Mouse (Mus musculus) megakaryocyte, embryonic 14.5 days (primary cell): ENCODE results near the gene Sox6.

ENCODE experiments used
- FLI1 ChIP-seq: IDR thresholded peaks from 2 replicates; pipeline ENCODE4 v1.6.1; 2012; ENCODE audit warnings: low read length, inconsistent platforms, mixed read lengths
- GATA1 ChIP-seq: IDR thresholded peaks from 3 replicates; pipeline ENCODE4 v1.6.1; 2012; ENCODE audit warnings: mixed read lengths, low read length, inconsistent platforms, borderline replicate concordance

GRCm38 (mm10) chr7:115840613-115841012, 198.0 kb downstream of the Sox6 start:
- TF ChIP-seq FLI1, result no peak
- TF ChIP-seq GATA1, result no peak
